Mouse (Mus musculus) lung, postnatal 36 days (tissue): ENCODE measurements around the gene P2ry1.

Source experiments
- DNase-seq: peaks from one replicate; pipeline ENCODE4 v3.0.0; 2022; ENCODE audit warnings: mixed read lengths

Gene P2ry1

GRCm38 (mm10) chr3:61002587-61003501 is at the start of gene P2ry1:
P2ry1 (plus strand) TSS chr3:61002795.
- DNase-seq: peak; percentile 77

- DNase-seq: no peak
Measured at GRCm38 (mm10) chr3:60953199-60953736, 49.3 kb upstream of the P2ry1 start.

GRCm38 (mm10) chr3:60954073-60954472 is 48.5 kb upstream of the P2ry1 start:
- no peak for DNase-seq

GRCm38 (mm10) chr3:60958769-60959168 is 43.8 kb upstream of the P2ry1 start:
- peak; percentile 52 for DNase-seq

GRCm38 (mm10) chr3:60965137-60965536 is 37.5 kb upstream of the P2ry1 start:
- DNase-seq: no peak

GRCm38 (mm10) chr3:60974944-60975343 is 27.7 kb upstream of the P2ry1 start:
- DNase-seq: no peak

- DNase-seq: no peak
Measured at GRCm38 (mm10) chr3:60982109-60982508, 20.5 kb upstream of the P2ry1 start.

GRCm38 (mm10) chr3:60998064-60998463 is 4.5 kb upstream of the P2ry1 start:
- no peak for DNase-seq

GRCm38 (mm10) chr3:60999715-61000114 is 2.9 kb upstream of the P2ry1 start:
- no peak for DNase-seq

GRCm38 (mm10) chr3:61000747-61001146 is 1.8 kb upstream of the P2ry1 start:
- no peak for DNase-seq

- DNase-seq: no peak
Measured at GRCm38 (mm10) chr3:61001852-61002586, 576 bp upstream of the P2ry1 start.

- DNase-seq: no peak
Measured at GRCm38 (mm10) chr3:61004611-61005010, 2.0 kb downstream of the P2ry1 start.

GRCm38 (mm10) chr3:61011660-61012059 is 9.1 kb downstream of the P2ry1 start:
- no peak for DNase-seq

- no peak for DNase-seq
Measured at GRCm38 (mm10) chr3:61012550-61012949, 10.0 kb downstream of the P2ry1 start.

GRCm38 (mm10) chr3:61016733-61017132 is 14.1 kb downstream of the P2ry1 start:
- no peak for DNase-seq

GRCm38 (mm10) chr3:61032100-61032499 is 29.5 kb downstream of the P2ry1 start:
- no peak for DNase-seq

GRCm38 (mm10) chr3:61035633-61036032 is 33.0 kb downstream of the P2ry1 start:
- no peak for DNase-seq

- DNase-seq: no peak
Measured at GRCm38 (mm10) chr3:61039916-61040315, 37.3 kb downstream of the P2ry1 start.

GRCm38 (mm10) chr3:61049976-61050672 is 47.5 kb downstream of the P2ry1 start:
- no peak for DNase-seq
